Mouse (Mus musculus): Measurements from ENCODE around the gene Ptch2. TPM values are rescaled to one million over a fixed set of nuclear protein-coding genes. Genes with fewer than 3 reads are reported as not detected.
A peak's percentile ranks its signal among the peaks of the same experiment; 100 is the strongest.

Ptch2 gene
- polyA plus RNA-seq, 1 experiment from 2014 or later, result 1.3 TPM

DNA sequence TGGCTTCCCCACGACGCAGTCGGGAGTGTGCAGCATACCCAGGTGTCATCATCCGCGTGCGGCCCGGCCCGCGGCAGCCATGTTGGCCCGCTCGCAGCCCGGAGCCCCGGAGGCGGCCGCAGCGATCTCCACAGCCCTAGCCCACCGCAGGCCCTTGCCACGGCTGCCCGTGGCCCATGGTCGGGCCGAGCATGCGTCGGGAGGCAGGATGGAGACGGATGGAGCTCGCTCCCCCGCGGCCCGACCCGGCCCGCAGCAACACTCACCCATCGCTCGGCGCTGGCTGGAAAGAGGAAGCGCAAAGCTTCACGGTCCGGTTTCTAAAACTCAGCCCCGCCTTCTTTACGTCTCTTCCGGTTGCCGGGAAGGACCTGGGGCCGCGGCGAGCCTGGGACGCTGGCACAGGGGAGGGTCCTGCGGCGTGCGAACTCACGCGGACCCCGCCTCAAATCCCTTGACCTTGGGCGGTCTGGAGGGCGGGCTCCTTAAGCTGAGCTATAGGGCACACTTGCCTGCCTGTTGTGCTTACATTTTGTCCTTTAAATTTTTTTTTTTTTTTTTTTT, 60.0 kb downstream of the Ptch2 start, which contains the start of gene Rps8:
Gene Rps8 (minus strand): TSS at position 452 of the 564 bp plus-strand sequence.
- peak; percentile 87 for ATAC-seq
- 0 out of 2 replicates have a peak, but pooled peaks cover 4% of the 10 kb centered on the region for H3K4me1 ChIP-seq (replicated peaks; ENCODE audit: control insufficient read depth, insufficient read depth, low read length)
- H3K9ac ChIP-seq (ENCODE audit: low read depth, low read length), result peak within 1 kb of the TSS; percentile 92
- H3K27ac ChIP-seq (ENCODE audit: low read depth, low read length), result peak within 1 kb of the TSS; percentile 86
- under 1% methylated on average over 52 of the region's 52 CpGs for WGBS
- peak within 1 kb of the TSS; percentile 91 for H3K4me3 ChIP-seq (ENCODE audit: low read depth, low read length)
- no peaks in the 10 kb centered on the region for H3K27me3 ChIP-seq (replicated peaks; ENCODE audit: control insufficient read depth, insufficient read depth, low read length)
- H3K9me3 ChIP-seq (ENCODE audit: control insufficient read depth), result no peaks in the 10 kb centered on the region
- TF ChIP-seq CTCF (IDR thresholded peaks at IDR 0.05; ENCODE audit: low read depth), result no peak
- peak within 1 kb of the TSS; percentile 87 for H3K4me2 ChIP-seq (replicated peaks; ENCODE audit: low read depth)
- peaks cover 30% of the 10 kb centered on the region for H3K36me3 ChIP-seq (ENCODE audit: control insufficient read depth, insufficient read depth)

- H3K9ac ChIP-seq (ENCODE audit: low read depth, low read length), result peak overlapping the region; percentile 92; the same call in 1 of the 2 replicates
- no peaks in the 10 kb centered on the region for H3K9me3 ChIP-seq (ENCODE audit: control insufficient read depth)
Measured at GRCm38 (mm10) chr4:117156372-117156771, 60.5 kb downstream of the Ptch2 start.

GRCm38 (mm10) chr4:117159666-117160065, 63.8 kb downstream of the Ptch2 start:
- Histone ChIP-seq H3K4me1 (replicated peaks; ENCODE audit: control insufficient read depth, insufficient read depth, low read length) (no peaks in the 10 kb centered on the region), H3K27me3 (replicated peaks; ENCODE audit: control insufficient read depth, insufficient read depth, low read length) (no peaks in the 10 kb centered on the region), H3K27ac (ENCODE audit: low read depth, low read length) (no peak overlapping the region), H3K36me3 (ENCODE audit: control insufficient read depth, insufficient read depth) (peaks cover 34% of the 10 kb centered on the region), H3K9me3 (ENCODE audit: control insufficient read depth) (no peaks in the 10 kb centered on the region), H3K9ac (ENCODE audit: low read depth, low read length) (no peak overlapping the region), H3K4me2 (replicated peaks; ENCODE audit: low read depth) (no peak overlapping the region), H3K4me3 (ENCODE audit: low read depth, low read length) (no peak overlapping the region)
- WGBS, result 77% methylated on average over 10 of the region's 10 CpGs
- TF ChIP-seq CTCF (IDR thresholded peaks at IDR 0.05; ENCODE audit: low read depth), result no peak
- no peak for ATAC-seq

More at GRCm38 (mm10) chr4:117156372-117156771, 60.5 kb downstream of the Ptch2 start:
- Histone ChIP-seq H3K4me2 (replicated peaks; ENCODE audit: low read depth) (peak overlapping the region; percentile 87), H3K4me1 (replicated peaks; ENCODE audit: control insufficient read depth, insufficient read depth, low read length) (0 out of 2 replicates have a peak, but pooled peaks cover 4% of the 10 kb centered on the region), H3K4me3 (ENCODE audit: low read depth, low read length) (peak overlapping the region; percentile 91), H3K27ac (ENCODE audit: low read depth, low read length) (no peak overlapping the region), H3K36me3 (ENCODE audit: control insufficient read depth, insufficient read depth) (peaks cover 27% of the 10 kb centered on the region), H3K27me3 (replicated peaks; ENCODE audit: control insufficient read depth, insufficient read depth, low read length) (no peaks in the 10 kb centered on the region)
- no peak for TF ChIP-seq CTCF (IDR thresholded peaks at IDR 0.05; ENCODE audit: low read depth)
- no peak; the same call in 1 of the 2 replicates for ATAC-seq
- 31% methylated on average over 6 of the region's 6 CpGs for WGBS

DNA sequence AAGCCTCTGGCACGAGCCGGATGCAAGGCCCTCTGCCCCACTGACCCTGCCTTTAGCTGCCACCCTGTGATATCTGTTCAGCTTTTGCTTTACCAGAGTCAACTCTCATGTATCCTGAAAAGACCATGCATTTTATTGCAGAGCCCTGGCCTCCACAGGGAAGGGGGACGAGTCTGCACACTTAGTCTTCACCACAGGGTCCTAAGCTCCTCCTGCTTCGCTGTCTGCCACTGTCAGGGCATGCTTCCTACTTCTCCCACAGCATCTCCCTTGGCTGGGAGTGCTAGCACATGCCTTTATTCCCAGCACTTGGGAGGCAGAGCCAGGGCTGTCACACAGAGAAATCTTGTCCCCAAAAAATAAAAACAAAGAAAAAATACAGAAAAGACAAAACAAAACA, 65.3 kb downstream of the Ptch2 start:
- H3K9me3 ChIP-seq (ENCODE audit: control insufficient read depth), result no peaks in the 10 kb centered on the region
- no peak overlapping the region for H3K27ac ChIP-seq (ENCODE audit: low read depth, low read length)
- peaks cover 48% of the 10 kb centered on the region for H3K36me3 ChIP-seq (ENCODE audit: control insufficient read depth, insufficient read depth)
- H3K9ac ChIP-seq (ENCODE audit: low read depth, low read length), result no peak overlapping the region
- no peaks in the 10 kb centered on the region for H3K27me3 ChIP-seq (replicated peaks; ENCODE audit: control insufficient read depth, insufficient read depth, low read length)
- WGBS, result 66% methylated on average over 4 of the region's 4 CpGs
- H3K4me2 ChIP-seq (replicated peaks; ENCODE audit: low read depth), result no peak overlapping the region
- no peaks in the 10 kb centered on the region for H3K4me1 ChIP-seq (replicated peaks; ENCODE audit: control insufficient read depth, insufficient read depth, low read length)
- H3K4me3 ChIP-seq (ENCODE audit: low read depth, low read length), result no peak overlapping the region
- TF ChIP-seq CTCF (IDR thresholded peaks at IDR 0.05; ENCODE audit: low read depth), result no peak
- no peak for ATAC-seq

Small RNAs within 50 kb of the gene (microRNA-seq; reads per million reads assigned to microRNA genes)
- not detected for gene Gm22398

Other genes starting within 250 kb of the Ptch2 start
- gene Zswim5, start 218.7 kb upstream of the Ptch2 start, polyA plus RNA-seq (2015; fragmentation: Nextera tagmentation; extraction: Ambion mirVana), result 1.9 and 2.1 TPM in 2 replicates
- gene Urod, start 101.7 kb upstream of the Ptch2 start, polyA plus RNA-seq (2015; fragmentation: Nextera tagmentation; extraction: Ambion mirVana), result 53.9 and 56.9 TPM in 2 replicates
- 25.1 and 25.7 TPM in 2 replicates for gene Hectd3, start 100.8 kb upstream of the Ptch2 start, polyA plus RNA-seq (2015; fragmentation: Nextera tagmentation; extraction: Ambion mirVana)
- 16.1 TPM in 2 replicates for gene Eif2b3, start 76.7 kb upstream of the Ptch2 start, polyA plus RNA-seq (2015; fragmentation: Nextera tagmentation; extraction: Ambion mirVana)
- gene Btbd19, start 29.6 kb downstream of the Ptch2 start, polyA plus RNA-seq (2015; fragmentation: Nextera tagmentation; extraction: Ambion mirVana), result 2.9 and 3.5 TPM in 2 replicates
- 0.22 TPM in 2 replicates for gene Tctex1d4, start 30.7 kb downstream of the Ptch2 start, polyA plus RNA-seq (2015; fragmentation: Nextera tagmentation; extraction: Ambion mirVana)
- gene Plk3, start 37.9 kb downstream of the Ptch2 start, polyA plus RNA-seq (2015; fragmentation: Nextera tagmentation; extraction: Ambion mirVana), result 5.3 and 7.0 TPM in 2 replicates
- gene Rps8, start 60.2 kb downstream of the Ptch2 start, polyA plus RNA-seq (2015; fragmentation: Nextera tagmentation; extraction: Ambion mirVana), result 563 and 564 TPM in 2 replicates
- 6.8 and 7.9 TPM in 2 replicates for gene Kif2c, start 86.6 kb downstream of the Ptch2 start, polyA plus RNA-seq (2015; fragmentation: Nextera tagmentation; extraction: Ambion mirVana)
- 12.8 and 14.0 TPM in 2 replicates for gene Tmem53, start 155.9 kb downstream of the Ptch2 start, polyA plus RNA-seq (2015; fragmentation: Nextera tagmentation; extraction: Ambion mirVana)
- 0.12 and 0.22 TPM in 2 replicates for gene Armh1, start 156.1 kb downstream of the Ptch2 start, polyA plus RNA-seq (2015; fragmentation: Nextera tagmentation; extraction: Ambion mirVana)

Measured in intestine, postnatal 0 days (tissue).